Mouse (Mus musculus) olfactory bulb, adult 2 months (tissue): ENCODE measurements around the gene S1pr3.

Source experiments
- CTCF ChIP-seq: fragments of 200-500 bp; IDR thresholded peaks from 2 replicates; pipeline ENCODE4 v1.5.1; 2012; ENCODE audit warnings: low read depth, mild to moderate bottlenecking, low read length, moderate library complexity; ENCODE audit not compliant: insufficient read depth
- POLR2A ChIP-seq: fragments of 200-500 bp; IDR thresholded peaks from 2 replicates; pipeline ENCODE4 v1.6.1; 2012; ENCODE audit warnings: mild to moderate bottlenecking, low read depth, low read length, moderate library complexity; ENCODE audit not compliant: insufficient read depth

GRCm38 (mm10) chr13:51381498-51381897 lies 26.9 kb upstream of the S1pr3 start:
- TF ChIP-seq CTCF (no peak), POLR2A (no peak)
